Mouse (Mus musculus): Measurements from ENCODE around the gene Afap1. TPM values are rescaled to one million over a fixed set of nuclear protein-coding genes. Genes with fewer than 3 reads are reported as not detected.

The Afap1 gene
- polyA plus RNA-seq, 1 experiment = 12.4 TPM

GRCm38 (mm10) chr5:35861456-35861855 lies 31.7 kb upstream of the Afap1 start:
- peaks cover 58% of the 10 kb centered on the region for H3K27me3 ChIP-seq (ENCODE audit: control insufficient read depth, insufficient read depth, insufficient read length)
- no peak for TF ChIP-seq MYOD1 (IDR thresholded peaks at IDR 0.05; ENCODE audit: control insufficient read depth in 1 of 3, insufficient read length in 2 of 3, low read depth in 2 of 3)
- no peak for TF ChIP-seq MAX (IDR thresholded peaks at IDR 0.05; ENCODE audit: low read depth)
- TF ChIP-seq E2F4 (IDR thresholded peaks at IDR 0.05; ENCODE audit: insufficient read depth) = no peak
- no peak for TF ChIP-seq REST (IDR thresholded peaks at IDR 0.05; ENCODE audit: insufficient read depth, insufficient read length)
- no peak for TF ChIP-seq MYOG (IDR thresholded peaks at IDR 0.05; ENCODE audit: control insufficient read depth in 1 of 3, insufficient read depth in 1 of 3, insufficient read length in 2 of 3, low read depth in 2 of 3)

GRCm38 (mm10) chr5:35869973-35870372 lies 23.1 kb upstream of the Afap1 start:
- Histone ChIP-seq H3K27me3 (ENCODE audit: control insufficient read depth, insufficient read depth, insufficient read length) (peaks cover 9% of the 10 kb centered on the region), H3ac (ENCODE audit: control insufficient read depth, insufficient read length) (no peak overlapping the region), H3K4me2 (ENCODE audit: low read depth) (no peak overlapping the region), H3K79me2 (ENCODE audit: control insufficient read depth, insufficient read depth) (no peaks in the 10 kb centered on the region), H3K36me3 (ENCODE audit: control insufficient read depth, insufficient read depth) (no peaks in the 10 kb centered on the region), H3K4me3 (no peak overlapping the region)
- TF ChIP-seq TCF12 (IDR thresholded peaks at IDR 0.05; ENCODE audit: insufficient read depth, poor library complexity, severe bottlenecking) (no peak), CEBPB (IDR thresholded peaks at IDR 0.05; ENCODE audit: insufficient read depth, poor library complexity, severe bottlenecking) (no peak)

More at GRCm38 (mm10) chr5:35861456-35861855, 31.7 kb upstream of the Afap1 start:
- H3K79me2 ChIP-seq (ENCODE audit: control insufficient read depth, insufficient read depth) = no peaks in the 10 kb centered on the region
- H3ac ChIP-seq (ENCODE audit: control insufficient read depth, insufficient read length) = no peak overlapping the region
- H3K36me3 ChIP-seq (ENCODE audit: control insufficient read depth, insufficient read depth) = no peaks in the 10 kb centered on the region
- no peak overlapping the region for H3K4me2 ChIP-seq (ENCODE audit: low read depth)
- H3K4me3 ChIP-seq = no peak overlapping the region

- H3K4me2 ChIP-seq (ENCODE audit: low read depth) = no peak overlapping the region
- H3K4me3 ChIP-seq = no peak overlapping the region
- H3K36me3 ChIP-seq (ENCODE audit: control insufficient read depth, insufficient read depth) = no peaks in the 10 kb centered on the region
- TF ChIP-seq TCF12 (IDR thresholded peaks at IDR 0.05; ENCODE audit: insufficient read depth, poor library complexity, severe bottlenecking) (no peak), CEBPB (IDR thresholded peaks at IDR 0.05; ENCODE audit: insufficient read depth, poor library complexity, severe bottlenecking) (no peak), E2F4 (IDR thresholded peaks at IDR 0.05; ENCODE audit: insufficient read depth) (no peak), POLR2AphosphoS2 (IDR thresholded peaks at IDR 0.05; ENCODE audit: insufficient read length, low read depth) (no peak), TCF3 (IDR thresholded peaks at IDR 0.05; ENCODE audit: insufficient read length, low read depth) (no peak), MAX (IDR thresholded peaks at IDR 0.05; ENCODE audit: low read depth) (no peak), POLR2A (IDR thresholded peaks at IDR 0.05; ENCODE audit: insufficient read length, low read depth) (no peak), USF1 (IDR thresholded peaks at IDR 0.05; ENCODE audit: low read depth) (no peak), MYOD1 (IDR thresholded peaks at IDR 0.05; ENCODE audit: control insufficient read depth in 1 of 3, insufficient read length in 2 of 3, low read depth in 2 of 3) (no peak), MYOG (IDR thresholded peaks at IDR 0.05; ENCODE audit: control insufficient read depth in 1 of 3, insufficient read depth in 1 of 3, insufficient read length in 2 of 3, low read depth in 2 of 3) (no peak), REST (IDR thresholded peaks at IDR 0.05; ENCODE audit: insufficient read depth, insufficient read length) (no peak)
- H3K27me3 ChIP-seq (ENCODE audit: control insufficient read depth, insufficient read depth, insufficient read length) = peaks cover 9% of the 10 kb centered on the region
- no peaks in the 10 kb centered on the region for H3K79me2 ChIP-seq (ENCODE audit: control insufficient read depth, insufficient read depth)
- no peak overlapping the region for H3ac ChIP-seq (ENCODE audit: control insufficient read depth, insufficient read length)
These were observed 22.6 kb upstream of the Afap1 start for GRCm38 (mm10) chr5:35870408-35871012.

GRCm38 (mm10) chr5:35873382-35873781 lies 19.7 kb upstream of the Afap1 start:
- TF ChIP-seq MYOG (IDR thresholded peaks at IDR 0.05; ENCODE audit: control insufficient read depth in 1 of 3, insufficient read depth in 1 of 3, insufficient read length in 2 of 3, low read depth in 2 of 3) (no peak), REST (IDR thresholded peaks at IDR 0.05; ENCODE audit: insufficient read depth, insufficient read length) (no peak), MAX (IDR thresholded peaks at IDR 0.05; ENCODE audit: low read depth) (no peak), CEBPB (IDR thresholded peaks at IDR 0.05; ENCODE audit: insufficient read depth, poor library complexity, severe bottlenecking) (no peak), USF1 (IDR thresholded peaks at IDR 0.05; ENCODE audit: low read depth) (no peak), POLR2A (IDR thresholded peaks at IDR 0.05; ENCODE audit: insufficient read length, low read depth) (no peak), POLR2AphosphoS2 (IDR thresholded peaks at IDR 0.05; ENCODE audit: insufficient read length, low read depth) (no peak), TCF12 (IDR thresholded peaks at IDR 0.05; ENCODE audit: insufficient read depth, poor library complexity, severe bottlenecking) (no peak), E2F4 (IDR thresholded peaks at IDR 0.05; ENCODE audit: insufficient read depth) (no peak), TCF3 (IDR thresholded peaks at IDR 0.05; ENCODE audit: insufficient read length, low read depth) (no peak), SRF (IDR thresholded peaks at IDR 0.05; ENCODE audit: control insufficient read depth, insufficient read length, low read depth) (no peak), MYOD1 (IDR thresholded peaks at IDR 0.05; ENCODE audit: control insufficient read depth in 1 of 3, insufficient read length in 2 of 3, low read depth in 2 of 3) (no peak)
- H3K4me3 ChIP-seq = no peak overlapping the region
- no peak overlapping the region for H3K4me2 ChIP-seq (ENCODE audit: low read depth)
- H3K79me2 ChIP-seq (ENCODE audit: control insufficient read depth, insufficient read depth) = no peaks in the 10 kb centered on the region
- H3K36me3 ChIP-seq (ENCODE audit: control insufficient read depth, insufficient read depth) = no peaks in the 10 kb centered on the region
- no peaks in the 10 kb centered on the region for H3K27me3 ChIP-seq (ENCODE audit: control insufficient read depth, insufficient read depth, insufficient read length)
- H3ac ChIP-seq (ENCODE audit: control insufficient read depth, insufficient read length) = no peak overlapping the region

- H3ac ChIP-seq (ENCODE audit: control insufficient read depth, insufficient read length) = no peak overlapping the region
- H3K4me2 ChIP-seq (ENCODE audit: low read depth) = no peak overlapping the region
- no peak for TF ChIP-seq USF1 (IDR thresholded peaks at IDR 0.05; ENCODE audit: low read depth)
- no peak for TF ChIP-seq MYOG (IDR thresholded peaks at IDR 0.05; ENCODE audit: control insufficient read depth in 1 of 3, insufficient read depth in 1 of 3, insufficient read length in 2 of 3, low read depth in 2 of 3)
- no peak for TF ChIP-seq CEBPB (IDR thresholded peaks at IDR 0.05; ENCODE audit: insufficient read depth, poor library complexity, severe bottlenecking)
- TF ChIP-seq MAX (IDR thresholded peaks at IDR 0.05; ENCODE audit: low read depth) = no peak
- TF ChIP-seq REST (IDR thresholded peaks at IDR 0.05; ENCODE audit: insufficient read depth, insufficient read length) = no peak
- TF ChIP-seq POLR2AphosphoS2 (IDR thresholded peaks at IDR 0.05; ENCODE audit: insufficient read length, low read depth) = no peak
- no peak for TF ChIP-seq POLR2A (IDR thresholded peaks at IDR 0.05; ENCODE audit: insufficient read length, low read depth)
- no peaks in the 10 kb centered on the region for H3K27me3 ChIP-seq (ENCODE audit: control insufficient read depth, insufficient read depth, insufficient read length)
- H3K4me3 ChIP-seq = no peak overlapping the region
- no peaks in the 10 kb centered on the region for H3K79me2 ChIP-seq (ENCODE audit: control insufficient read depth, insufficient read depth)
- no peaks in the 10 kb centered on the region for H3K36me3 ChIP-seq (ENCODE audit: control insufficient read depth, insufficient read depth)
These were observed 16.9 kb upstream of the Afap1 start for GRCm38 (mm10) chr5:35876236-35876635.
